Mouse (Mus musculus) heart, adult 2 months (tissue): Measurements from ENCODE around the gene Gm8909.
"Not testable (repeated sequence)": the region's sequence is repeated elsewhere in the genome, so short reads cannot be mapped to it uniquely, and the experiment has no call there.

Experiments
- CTCF ChIP-seq: fragments of 200-600 bp; IDR thresholded peaks from 2 replicates; pipeline ENCODE4 v1.8.1; 2022; ENCODE audit warnings: antibody characterized with exemption, mild to moderate bottlenecking, moderate library complexity
- EP300 ChIP-seq: fragments of 200-500 bp; IDR thresholded peaks from 2 replicates; pipeline ENCODE4 v1.6.1; 2011; ENCODE audit warnings: low read depth, low read length, control low read depth; ENCODE audit not compliant: insufficient read depth
- POLR2A ChIP-seq: fragments of 200-500 bp; IDR thresholded peaks from 2 replicates; pipeline ENCODE4 v1.6.1; 2011; ENCODE audit warnings: mild to moderate bottlenecking, low read depth, low read length, control low read depth; ENCODE audit not compliant: insufficient read depth

- TF ChIP-seq CTCF, POLR2A, EP300: not testable (repeated sequence)
Measured at GRCm38 (mm10) chr17:36166901-36167300, 1.4 kb downstream of the Gm8909 start.
